Mouse (Mus musculus) frontal cortex, postnatal 14 days (tissue): Measurements from ENCODE around the gene Idua.

ENCODE experiments used
- DNase-seq, 2 experiments: peaks; one replicate each; pipeline ENCODE4 v3.0.0; 2022; ENCODE audit warnings: low spot score in 2 of 2

The Idua gene

DNA sequence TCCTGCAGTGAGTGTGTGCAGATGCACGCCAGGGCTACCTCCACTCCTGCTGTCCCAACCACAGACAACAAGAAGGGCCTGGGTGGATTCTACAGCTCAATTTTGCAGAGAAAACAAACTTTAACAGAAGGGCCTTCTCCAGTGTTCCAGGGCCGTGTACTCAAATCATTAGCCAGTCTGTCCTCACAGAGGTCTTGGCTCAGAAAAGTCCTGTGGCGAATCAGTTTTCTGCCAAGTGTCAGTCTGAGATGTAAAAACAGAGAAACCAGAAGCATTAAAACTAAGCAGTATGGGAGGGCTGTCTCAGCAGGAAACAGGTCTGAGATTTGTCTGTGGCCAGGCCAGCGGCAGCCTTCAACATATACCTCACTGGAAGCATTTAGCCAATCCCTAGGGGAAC lies 57.9 kb downstream of the Idua start:
- DNase-seq: no peak

DNA sequence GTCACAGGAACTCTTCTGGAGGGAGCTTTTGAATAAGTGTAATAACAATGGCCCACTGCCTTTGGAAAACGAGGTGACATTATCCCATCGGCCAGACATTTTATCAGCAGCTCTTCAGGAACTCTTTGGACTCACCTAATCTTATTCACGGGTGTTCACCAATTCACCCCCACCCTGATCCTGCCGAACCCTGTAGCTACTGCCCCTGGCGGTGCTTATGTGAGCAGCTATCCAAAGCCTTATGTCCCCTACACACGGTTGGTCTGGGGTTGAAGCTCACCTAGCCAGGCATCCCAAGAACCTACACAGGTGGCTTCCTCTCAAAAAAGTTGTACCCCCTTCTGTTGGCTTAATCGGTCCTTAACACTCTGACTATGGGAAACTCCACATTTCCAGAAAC lies 59.6 kb downstream of the Idua start:
- DNase-seq: no peak

- DNase-seq: no peak
These were observed 63.9 kb downstream of the Idua start for GRCm38 (mm10) chr5:108724006-108724405.

- peak; percentile 48 to 63 for DNase-seq
These were observed 66.6 kb downstream of the Idua start for GRCm38 (mm10) chr5:108726557-108727248.

GRCm38 (mm10) chr5:108727425-108727824 lies 67.3 kb downstream of the Idua start:
- DNase-seq: no peak
